ENCODE assay signal across 18 mouse cellular contexts in genomic region chr13:12070157-12071129, GRCm38 (mm10). TPM values are rescaled to one million over a fixed set of nuclear protein-coding genes. Genes with fewer than 3 reads are reported as not detected.
DNase-seq lines count a peak whose midpoint lies in the region; ATAC-seq lines count a peak whose summit lies in the region.
"Had no signal": no experiment of that assay in that cellular context is flagged by ENCODE, and none has a peak within 500 bp of the region (broad histone marks: within the 10 kb centered on the region; RNA-seq: fewer than 3 reads in every experiment).

No protein-coding gene starts in this region.

- DNase-seq in cerebellum, adult 18-20 months: peak; percentile 32 to 40
- DNase-seq in cerebellum, adult 11 months: no peak
- no peak for DNase-seq in frontal cortex, adult 2 months (ENCODE audit: extremely low spot score in 1 of 2, low spot score in 1 of 2)
- peak; percentile 6 for DNase-seq in kidney, adult 9 months
- no peak for DNase-seq in kidney, postnatal 25 days
- peak; percentile 47 for DNase-seq in retina, postnatal 7 days (ENCODE audit: low read depth, low spot score)
- DNase-seq: adrenal gland, postnatal 25 days; embryo, embryonic 11 days; gastrocnemius, postnatal 25 days; kidney, postnatal 10 days; layer of hippocampus, adult 9-11 months; liver, embryonic 13.5 days; right cerebral cortex, adult 18-20 months had no signal

- ATAC-seq in frontal cortex, adult (ENCODE audit: low TSS enrichment): peak; percentile 28; the same call in 1 of the 2 replicates
- ATAC-seq in monocyte, adult 5-6 weeks (replicated peaks; ENCODE audit: insufficient number of reproducible peaks, low FRiP score, low TSS enrichment, poor library complexity, severe bottlenecking): no peak
- ATAC-seq: intestine, embryonic 16.5 days; midbrain, embryonic 13.5 days had no signal

RNA-seq across cellular contexts. Expression of gene Ryr2, which starts 36.3 kb away (rescaled TPM):
- polyA plus RNA-seq in frontal cortex, adult 2 months (2012; rRNA removed): 66.8 and 68.6 TPM in 2 replicates
- total RNA-seq in monocyte, adult 5-6 weeks (2017): 0.19 TPM in 1 of 3 replicates, not detected in the others
- polyA plus RNA-seq: macrophage had no signal

Comparison
In these comparisons a context has a peak if more than half of its experiments do, and no peak if none do; other contexts are left out.
1. DNase-seq: peak in cerebellum, adult 18-20 months (2 of 2), kidney, adult 9 months (single experiment) and retina, postnatal 7 days (single experiment); none in cerebellum, adult 11 months (single experiment), frontal cortex, adult 2 months (0 of 2) and kidney, postnatal 25 days (0 of 2).